Mouse (Mus musculus): ENCODE results near the gene Smg9.

DNA sequence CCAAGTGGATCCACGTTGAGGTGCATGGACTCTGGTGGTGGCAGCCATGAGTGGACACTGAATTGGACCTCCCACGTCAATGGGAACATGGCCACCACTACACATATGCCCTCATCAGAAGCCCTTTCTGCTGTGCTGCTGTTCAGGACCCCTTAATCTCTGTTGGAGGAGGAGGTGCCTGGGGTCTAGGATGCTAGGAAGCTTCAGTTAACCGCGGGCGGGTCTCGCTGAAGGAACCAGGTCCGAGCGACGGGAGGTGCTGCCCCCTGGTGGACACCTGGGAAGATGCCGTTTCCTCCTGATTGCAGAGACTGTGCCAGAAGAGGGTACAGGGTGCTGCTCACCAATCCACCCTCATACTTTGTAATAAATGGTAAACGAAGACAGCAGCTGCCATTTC lies 14.6 kb upstream of the Smg9 start:
- TF ChIP-seq CTCF (IDR thresholded peaks at IDR 0.05; ENCODE audit: extremely low read depth, insufficient read depth, low read length) (peak; percentile 72), POLR2A (IDR thresholded peaks at IDR 0.05; ENCODE audit: extremely low read depth, insufficient read depth, low read length) (no peak)

All from cortical plate, adult 2 months (tissue).